Mouse (Mus musculus) limb, embryonic 15.5 days (tissue): Measurements from ENCODE around the gene Steap3. TPM values are rescaled to one million over a fixed set of nuclear protein-coding genes. Genes with fewer than 3 reads are reported as not detected.

Source experiments
- polyA plus RNA-seq: library from polyadenylated mRNA; unstranded; fragments of >200 nt; fragmentation: Nextera tagmentation; extraction: Ambion mirVana; gene quantifications from 2 replicates; pipeline ENCODE4 v1.2.1, GENCODE M21; 2015

The Steap3 gene
- polyA plus RNA-seq, 1 experiment from 2014 or later: 7.1 TPM

Other genes with a start within 250 kb of the Steap3 start
- 7.6 and 9.4 TPM in 2 replicates for gene Tmem37, start 198.6 kb downstream of the Steap3 start, polyA plus RNA-seq
- gene Dbi, start 151.6 kb downstream of the Steap3 start, polyA plus RNA-seq: 1,033 and 1,050 TPM in 2 replicates
- 15.1 and 17.4 TPM in 2 replicates for gene 3110009E18Rik, start 151.5 kb downstream of the Steap3 start, polyA plus RNA-seq
- not detected in 2 replicates for gene C1ql2, start 67.9 kb upstream of the Steap3 start, polyA plus RNA-seq
- 0.35 and 0.40 TPM in 2 replicates for gene Marco, start 232.3 kb upstream of the Steap3 start, polyA plus RNA-seq